ENCODE assay signal across 10 mouse cellular contexts in the genomic region with DNA sequence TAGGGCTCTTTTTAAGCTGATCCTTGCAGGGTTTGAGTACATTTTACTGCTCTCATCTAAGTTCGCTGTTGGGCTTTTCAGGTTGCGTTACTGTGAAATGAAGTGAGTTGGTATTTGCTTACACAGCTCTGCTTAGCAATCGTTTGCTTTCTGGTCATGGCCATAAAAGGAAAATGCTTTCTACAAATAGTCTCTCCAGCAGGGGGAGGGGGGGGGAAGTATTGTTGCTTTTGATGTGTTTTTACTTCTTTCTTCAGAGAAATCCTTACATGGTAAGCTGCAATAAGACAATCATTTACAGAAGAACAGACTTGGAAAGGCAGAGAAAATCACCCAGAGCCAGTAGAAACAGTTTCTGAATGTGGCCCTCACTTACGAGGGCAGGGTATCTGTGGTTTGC.
A peak's percentile ranks its signal among the peaks of the same experiment; 100 is the strongest.
DNase-seq lines count a peak whose midpoint lies in the region; ATAC-seq and TF ChIP-seq lines count a peak whose summit lies in the region.
"Had no signal": no experiment of that assay in that cellular context is flagged by ENCODE, and none has a peak within 500 bp of the region (broad histone marks: within the 10 kb centered on the region; RNA-seq: fewer than 3 reads in every experiment).

No protein-coding gene starts in this region.

- 30% methylated on average over 4 of the region's 4 CpGs for WGBS in lung, embryonic 14.5 days

- no peak overlapping the region for H3K4me2 ChIP-seq in lung, embryonic 14.5 days

- H3K36me3 ChIP-seq in lung, embryonic 14.5 days (ENCODE audit: insufficient read depth), result no peaks in the 10 kb centered on the region

- no peaks in the 10 kb centered on the region for H3K4me1 ChIP-seq in lung, embryonic 14.5 days (ENCODE audit: insufficient read depth)
- peaks cover 4% of the 10 kb centered on the region; the same call in 1 of the 2 replicates for H3K4me1 ChIP-seq in embryonic fibroblast, embryonic 13.5 days (ENCODE audit: control insufficient read depth, insufficient read depth, low read length)

- H3K27me3 ChIP-seq in lung, embryonic 14.5 days (ENCODE audit: insufficient read depth, low read length), result no peaks in the 10 kb centered on the region

- no peak overlapping the region for H3K4me3 ChIP-seq in lung, embryonic 14.5 days (ENCODE audit: low read depth, low read length)
- no peak overlapping the region for H3K4me3 ChIP-seq in embryonic fibroblast, embryonic 13.5 days (ENCODE audit: insufficient read depth, low read length)

- TF ChIP-seq CTCF in lung, embryonic 14.5 days (IDR thresholded peaks at IDR 0.05; ENCODE audit: low read depth), result peak; percentile 42
- no peak for TF ChIP-seq CTCF in embryonic fibroblast, embryonic 13.5 days (IDR thresholded peaks at IDR 0.05; ENCODE audit: borderline replicate concordance, insufficient read depth, low read length)

- H3K9ac ChIP-seq in lung, embryonic 14.5 days, result no peak overlapping the region

- no peak for TF ChIP-seq POLR2A in embryonic fibroblast, embryonic 13.5 days (IDR thresholded peaks at IDR 0.05; ENCODE audit: low read depth, low read length)

- no peaks in the 10 kb centered on the region for H3K9me3 ChIP-seq in lung, embryonic 14.5 days (ENCODE audit: low read depth, low read length)

- peak; percentile 29 for DNase-seq in embryo, embryonic 10.5 days (ENCODE audit: low spot score)
- DNase-seq in embryo, embryonic 10 days (ENCODE audit: low spot score), result no peak
- peak; percentile 61 for DNase-seq in lung, embryonic 14.5 days
- no peak for DNase-seq in lung, postnatal 14 days
- DNase-seq in lung, postnatal 10 days, result peak; percentile 6
- DNase-seq in cerebellum, adult 9-11 months, result no peak
- no peak for DNase-seq in MN1 (ENCODE audit: low spot score)
- DNase-seq: cerebellum, adult 2 months; thymus, postnatal 4 days had no signal

- peak overlapping the region; percentile 71 for H3K27ac ChIP-seq in lung, embryonic 14.5 days (ENCODE audit: low read depth)
- peak overlapping the region; percentile 98 for H3K27ac ChIP-seq in embryonic fibroblast, embryonic 13.5 days (ENCODE audit: insufficient read depth, low read length)

- peak; percentile 44; the same call in 1 of the 2 replicates for ATAC-seq in lung, embryonic 14.5 days (ENCODE audit: insufficient read depth)

Comparison
In these comparisons a context has a peak if more than half of its experiments do, and no peak if none do; other contexts are left out.
1. DNase-seq: peak in embryo, embryonic 10.5 days (single experiment), lung, embryonic 14.5 days (single experiment) and lung, postnatal 10 days (single experiment); none in embryo, embryonic 10 days (single experiment), lung, postnatal 14 days (single experiment), cerebellum, adult 9-11 months (single experiment) and MN1 (single experiment).